Mouse (Mus musculus) brain, embryonic 14.5 days (tissue): Measurements from ENCODE around the gene 1110051M20Rik. TPM values are rescaled to one million over a fixed set of nuclear protein-coding genes. Genes with fewer than 3 reads are reported as not detected.

ENCODE experiments used
- DNase-seq: peaks from one replicate; pipeline ENCODE4 v3.0.0-alpha.2; 2011; ENCODE audit warnings: low read depth
- CTCF ChIP-seq: fragments of 200-500 bp; IDR thresholded peaks from 2 replicates; pipeline ENCODE4 v1.5.1; 2012; ENCODE audit warnings: inconsistent platforms, mild to moderate bottlenecking, moderate library complexity, borderline replicate concordance; ENCODE audit not compliant: insufficient read depth, insufficient read length; ENCODE audit errors: extremely low read depth
- POLR2A ChIP-seq: fragments of 200-500 bp; IDR thresholded peaks from 2 replicates; pipeline ENCODE4 v1.6.1; 2012; ENCODE audit warnings: mild to moderate bottlenecking, inconsistent platforms, borderline replicate concordance; ENCODE audit not compliant: poor library complexity, insufficient read depth, insufficient read length, severe bottlenecking; ENCODE audit errors: extremely low read depth
- polyA plus RNA-seq: library from polyadenylated mRNA; depleted of rRNA; stranded (reverse); fragments of >200 nt; gene quantifications from 2 replicates; pipeline ENCODE4 v1.2.3, GENCODE M21; 2012

Gene 1110051M20Rik
- polyA plus RNA-seq, 1 experiment = 86.3 TPM

DNA sequence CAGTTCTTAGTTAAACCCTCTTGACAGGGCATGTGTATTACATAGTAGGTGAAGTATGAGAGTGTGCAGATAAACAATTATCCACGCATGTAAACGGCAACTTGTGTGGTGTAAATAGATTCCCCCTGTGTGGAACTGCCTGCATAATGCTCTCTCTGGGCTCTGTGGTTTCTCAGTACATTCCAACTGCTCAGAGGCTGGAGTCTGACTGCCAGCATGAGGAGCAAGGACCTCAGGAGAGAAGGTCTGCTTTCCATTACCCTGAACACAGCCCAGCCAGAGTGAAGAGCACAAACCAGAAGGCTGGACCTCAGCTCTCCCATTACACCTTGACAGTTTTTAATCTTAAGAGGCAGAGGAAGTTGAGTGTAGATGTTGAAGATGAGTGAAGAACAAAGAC lies 33.0 kb downstream of the 1110051M20Rik start:
- TF ChIP-seq CTCF (no peak), POLR2A (no peak)
- DNase-seq = no peak

DNA sequence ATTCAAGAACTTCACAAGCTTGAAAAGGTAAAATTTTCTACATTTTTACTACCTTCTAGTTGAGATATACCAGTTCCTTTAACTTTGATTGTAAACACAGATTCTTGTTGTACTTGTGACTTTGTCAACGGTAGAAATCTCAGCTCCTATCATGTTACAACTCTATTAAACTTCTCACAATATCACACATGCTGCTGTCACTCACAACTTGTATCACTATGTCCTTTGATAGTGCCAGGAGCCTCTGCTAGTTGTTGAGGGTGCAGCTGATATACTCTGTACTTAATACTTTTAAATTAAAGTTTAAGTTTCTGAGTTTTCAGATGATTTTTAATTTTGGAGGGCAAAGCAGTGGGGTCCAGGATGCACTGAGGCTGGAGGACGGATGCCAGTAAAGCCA lies 36.5 kb downstream of the 1110051M20Rik start:
- TF ChIP-seq POLR2A = no peak
- TF ChIP-seq CTCF = no peak
- no peak for DNase-seq

DNA sequence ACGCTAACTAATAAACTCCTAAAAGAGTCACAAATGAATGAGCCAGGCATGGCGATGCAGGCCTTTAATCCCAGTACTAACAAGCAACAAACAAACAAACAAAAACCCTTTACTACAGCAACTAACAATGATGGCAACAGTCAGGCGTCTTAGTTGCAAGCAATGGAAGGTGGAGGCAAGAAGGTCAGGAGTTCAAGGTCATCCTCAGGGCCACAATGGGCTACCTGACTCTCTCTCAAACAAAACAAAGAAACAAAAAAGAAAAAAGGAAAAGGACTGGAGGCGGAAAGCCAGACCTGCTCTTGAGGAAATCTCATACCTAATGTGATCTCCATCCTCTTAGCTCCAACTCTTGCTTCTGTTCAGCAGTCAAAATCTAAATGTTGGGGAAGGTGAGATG lies 39.4 kb downstream of the 1110051M20Rik start:
- TF ChIP-seq POLR2A (no peak), CTCF (no peak)
- no peak for DNase-seq

DNA sequence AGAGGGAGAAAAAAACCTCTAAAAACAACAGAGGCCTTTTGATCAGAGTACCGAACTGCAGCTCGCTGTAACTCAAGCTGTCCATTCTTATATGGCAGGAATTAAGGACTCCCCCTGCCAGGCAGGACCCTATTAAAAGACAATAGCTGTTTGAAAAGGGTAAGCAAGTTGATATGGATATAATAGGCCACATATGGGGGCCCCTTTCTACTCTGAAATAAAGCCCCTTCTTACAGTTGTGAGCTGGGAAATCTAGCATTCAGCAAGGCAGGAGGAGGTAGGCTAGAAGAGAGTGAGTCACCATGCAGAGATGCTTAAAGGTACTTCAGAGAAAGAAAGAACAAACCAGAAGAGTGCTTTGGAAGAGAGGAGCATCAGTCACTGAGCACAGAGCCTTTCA lies 44.8 kb downstream of the 1110051M20Rik start:
- peak; percentile 93 for DNase-seq
- TF ChIP-seq POLR2A (no peak), CTCF (no peak)

DNA sequence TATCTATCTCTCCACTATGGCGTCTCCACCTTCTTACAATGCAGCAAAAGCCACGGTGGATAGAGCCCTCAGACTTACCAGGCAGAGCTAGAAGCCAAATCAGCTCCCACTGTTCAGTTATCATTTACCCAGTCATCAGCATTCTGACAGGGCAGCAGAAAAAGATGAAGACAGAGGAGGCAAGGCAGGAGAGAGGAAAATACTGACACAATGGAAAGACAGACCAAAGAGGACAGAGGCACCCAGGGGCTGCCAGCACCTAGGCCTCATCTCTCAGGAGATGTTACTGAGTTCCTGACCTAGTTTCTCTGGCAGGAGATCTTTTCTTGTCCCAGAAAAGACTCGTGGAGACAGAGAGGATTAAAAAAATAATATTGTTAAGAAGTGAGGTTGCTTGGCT lies 45.3 kb downstream of the 1110051M20Rik start:
- TF ChIP-seq POLR2A (no peak), CTCF (no peak)
- peak; percentile 68 for DNase-seq

DNA sequence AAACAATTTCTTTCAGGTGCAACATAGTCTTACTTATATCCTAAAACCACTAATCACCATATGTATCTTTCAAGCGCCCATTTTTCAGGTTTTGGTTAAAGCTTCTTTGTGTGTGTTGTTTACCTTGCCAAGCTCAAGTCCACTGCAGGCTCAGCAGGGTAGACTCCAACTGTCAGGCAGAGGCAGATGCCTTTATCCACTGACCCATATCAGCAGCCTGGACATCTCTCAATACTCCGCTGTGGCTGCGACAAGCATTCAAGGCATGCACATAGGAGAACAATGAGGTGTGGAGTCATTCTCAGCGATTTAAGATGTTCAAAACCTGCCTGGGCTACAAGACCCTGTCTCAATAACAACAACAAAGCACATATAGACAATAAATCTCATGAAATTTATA lies 50.4 kb downstream of the 1110051M20Rik start:
- TF ChIP-seq POLR2A (no peak), CTCF (no peak)

DNA sequence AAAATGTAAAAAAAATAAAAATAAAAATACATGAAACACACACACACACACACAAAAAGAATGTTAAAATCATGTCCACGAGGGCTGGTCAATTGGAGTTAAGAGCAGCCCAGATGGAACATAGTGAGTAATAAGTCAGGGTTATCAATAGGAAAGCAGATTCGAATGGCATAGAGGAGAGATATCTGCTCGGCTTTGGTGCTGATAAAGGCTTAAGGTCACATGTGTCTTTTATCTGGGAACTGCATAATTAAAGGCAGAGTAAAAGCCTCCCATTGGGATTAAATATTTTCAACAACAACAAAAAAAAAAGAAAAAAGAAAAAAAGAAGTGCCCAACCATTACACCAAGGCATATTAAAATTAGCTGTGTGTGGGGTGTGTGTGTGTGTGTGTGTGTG lies 55.8 kb downstream of the 1110051M20Rik start:
- no peak for DNase-seq
- TF ChIP-seq POLR2A (no peak), CTCF (no peak)

More for the DNA sequence above, 50.4 kb downstream of the 1110051M20Rik start:
- DNase-seq = no peak

DNA sequence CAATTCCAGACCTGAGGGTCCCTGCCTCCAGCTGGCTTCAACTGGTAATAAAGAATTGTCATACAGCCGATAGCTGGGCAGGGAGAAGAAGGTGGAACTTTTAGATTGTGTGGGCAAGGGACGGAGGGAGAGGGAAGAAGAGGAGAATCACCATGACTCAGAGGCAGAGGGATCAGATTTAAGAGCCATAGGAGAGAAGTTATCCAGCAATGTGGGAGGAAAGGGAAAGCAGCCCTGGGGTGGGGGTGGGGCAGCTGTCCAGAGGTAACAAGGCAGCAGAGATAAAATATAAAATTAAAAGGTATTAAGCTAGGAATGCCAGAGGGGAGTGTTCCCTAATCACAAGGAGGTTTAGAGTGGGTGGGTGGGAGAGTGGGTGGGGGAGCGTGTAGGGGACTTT lies 56.2 kb downstream of the 1110051M20Rik start:
- DNase-seq = no peak
- TF ChIP-seq POLR2A (no peak), CTCF (no peak)

DNA sequence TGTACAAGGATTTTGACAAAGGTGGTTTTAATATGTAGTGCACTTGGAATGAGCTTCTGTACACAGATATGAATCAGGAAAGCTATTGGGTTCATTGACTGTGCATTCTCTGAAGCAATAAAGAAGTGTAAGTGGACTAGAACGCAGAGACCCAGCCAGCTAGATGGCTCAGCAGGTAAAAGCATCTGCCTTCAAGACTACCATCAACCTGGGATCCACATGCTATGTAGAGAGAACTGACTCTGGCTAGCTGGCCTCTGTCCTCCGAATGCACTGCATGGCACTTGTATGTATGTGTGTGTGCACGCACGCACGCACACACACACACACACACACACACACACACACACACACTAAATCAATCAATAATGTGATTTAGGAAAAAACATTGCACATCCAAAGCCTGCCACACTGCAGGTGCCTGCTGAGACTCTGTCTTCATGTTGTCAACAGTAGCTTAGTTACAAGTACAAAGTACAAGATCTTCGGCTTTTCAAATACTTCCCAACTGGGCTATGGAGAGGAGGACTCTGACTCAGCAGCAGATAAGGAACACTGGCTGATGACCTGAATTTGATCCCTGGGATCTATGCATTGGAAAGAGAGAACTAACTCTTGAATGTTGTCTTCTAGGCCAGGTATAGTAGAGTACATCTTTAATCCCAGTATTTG lies 57.1 kb downstream of the 1110051M20Rik start:
- TF ChIP-seq CTCF (no peak), POLR2A (no peak)
- no peak for DNase-seq

DNA sequence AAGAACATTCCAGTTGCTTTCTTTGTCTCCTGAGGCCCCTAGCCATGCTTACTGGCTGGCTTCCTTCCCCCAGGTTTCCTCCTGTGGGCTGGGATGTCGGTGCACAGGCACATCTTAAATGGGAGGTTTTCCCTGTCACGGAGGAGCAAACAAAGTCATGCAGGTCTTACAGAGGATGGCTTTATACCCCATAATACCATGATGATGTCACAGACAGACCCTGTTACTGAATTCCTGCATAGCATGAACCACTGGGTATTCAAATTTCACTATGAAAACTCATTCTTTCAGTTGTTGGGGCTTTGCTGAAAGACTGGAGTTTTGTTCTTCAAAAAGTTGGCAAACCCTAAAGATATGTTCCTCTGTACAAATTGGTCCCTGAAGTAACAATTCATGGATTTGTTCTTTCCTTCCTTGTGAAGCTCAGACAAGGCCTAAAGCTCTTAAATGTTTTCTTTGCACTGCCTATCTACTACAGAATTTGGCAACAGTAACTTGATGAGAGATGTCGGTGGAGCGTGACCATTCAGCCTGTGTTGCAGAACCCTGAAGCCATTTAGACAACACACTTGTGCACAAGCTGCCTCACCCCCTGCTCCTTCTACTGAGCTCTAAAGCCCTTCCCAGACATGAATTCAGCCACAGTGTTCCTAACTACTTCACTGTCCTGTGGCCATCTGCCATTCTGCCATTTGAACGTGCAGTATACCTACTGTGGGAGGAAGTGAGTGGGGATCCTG lies 57.8 kb downstream of the 1110051M20Rik start:
- DNase-seq = peak; percentile 43
- TF ChIP-seq CTCF (no peak), POLR2A (no peak)

DNA sequence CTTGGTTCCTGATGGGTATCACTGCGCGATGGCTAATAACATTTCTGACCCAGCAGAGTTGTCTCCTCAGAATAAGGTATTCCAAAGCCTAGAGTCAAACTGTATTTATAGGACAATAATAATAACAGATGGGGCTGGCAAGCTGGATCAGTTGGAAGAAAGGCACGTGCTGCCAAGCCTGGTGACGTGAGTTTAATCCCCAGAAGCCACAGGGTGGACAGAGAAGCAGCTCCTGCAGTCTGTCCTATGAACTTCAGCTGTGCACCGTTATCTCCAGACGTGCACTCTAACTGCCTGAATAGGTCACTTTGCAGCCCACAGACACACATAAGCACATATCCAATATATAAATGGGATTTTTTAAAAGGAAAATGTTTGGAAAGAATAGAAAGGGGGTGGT lies 61.2 kb downstream of the 1110051M20Rik start:
- TF ChIP-seq POLR2A = no peak
- peak; percentile 38 for DNase-seq

DNA sequence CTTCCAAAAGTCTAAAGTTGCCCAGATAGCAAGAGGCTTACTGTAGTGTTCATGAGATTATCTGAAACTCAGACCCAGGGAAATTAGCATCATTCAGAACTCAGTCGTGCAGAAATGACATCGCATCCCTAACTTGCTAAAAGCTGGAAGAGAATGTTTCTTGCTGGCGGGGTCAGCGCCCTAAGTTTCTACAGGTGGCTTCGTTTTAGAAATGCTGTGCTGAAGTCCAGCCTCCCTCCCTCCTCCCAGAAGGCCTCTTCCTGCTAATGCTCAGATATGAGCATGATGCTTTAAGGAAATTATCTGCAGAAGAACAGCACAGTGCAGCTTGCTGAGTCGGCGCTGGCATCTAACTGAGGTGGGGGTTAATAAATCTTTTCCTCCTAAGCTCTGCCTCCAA lies 67.5 kb downstream of the 1110051M20Rik start:
- DNase-seq = peak; percentile 49

DNA sequence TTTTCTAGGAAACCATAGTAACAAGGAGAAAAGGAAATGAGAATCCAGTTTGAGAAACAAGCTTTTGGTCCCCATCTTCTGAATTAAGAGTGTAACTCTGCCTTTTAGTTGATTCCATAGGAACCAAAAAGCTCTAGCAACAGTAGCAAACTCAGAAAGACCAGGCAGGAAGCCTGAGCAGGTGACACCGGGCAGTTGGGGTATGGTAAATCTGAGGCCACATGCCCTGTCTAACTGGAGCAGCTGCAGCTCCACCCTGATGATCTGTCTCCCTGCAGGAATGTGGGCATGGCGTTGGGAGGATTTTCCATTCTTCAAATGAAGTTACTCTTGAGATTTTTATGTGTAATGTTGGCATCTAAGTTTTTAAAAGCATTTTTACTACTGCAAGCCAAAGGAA lies 74.2 kb downstream of the 1110051M20Rik start:
- TF ChIP-seq CTCF (no peak), POLR2A (no peak)
- DNase-seq = no peak

More for the DNA sequence above, 67.5 kb downstream of the 1110051M20Rik start:
- TF ChIP-seq POLR2A = no peak
- TF ChIP-seq CTCF = no peak

DNA sequence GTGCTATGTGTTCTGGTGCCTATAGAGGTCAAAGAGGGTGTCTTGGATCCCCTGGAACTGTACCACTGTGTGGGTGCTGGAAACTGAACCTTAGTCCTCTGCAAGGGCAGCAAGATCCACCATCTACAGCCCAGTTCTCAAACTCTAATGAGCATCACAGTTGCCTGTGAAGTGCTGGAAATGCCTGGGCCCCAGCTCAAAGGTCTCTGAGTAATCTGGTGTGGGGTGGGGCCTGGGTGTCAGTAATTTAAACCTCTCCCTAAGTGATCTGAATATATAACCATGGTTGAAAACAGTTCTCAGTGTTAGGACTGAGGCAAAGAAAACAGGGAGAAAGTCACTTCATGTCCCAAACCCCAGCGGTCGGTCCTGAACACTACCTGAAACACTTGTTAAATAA lies 81.2 kb downstream of the 1110051M20Rik start:
- DNase-seq = no peak
- TF ChIP-seq POLR2A (no peak), CTCF (no peak)
